Comparison of ENCODE assay signal across 16 mouse cellular contexts in genomic region chr11:110244730-110245129, GRCm38 (mm10). TPM values are rescaled to one million over a fixed set of nuclear protein-coding genes. Genes with fewer than 3 reads are reported as not detected.
A peak's percentile ranks its signal among the peaks of the same experiment; 100 is the strongest.
DNase-seq lines count a peak whose midpoint lies in the region; ATAC-seq and TF ChIP-seq lines count a peak whose summit lies in the region.
"Had no signal": no experiment of that assay in that cellular context is flagged by ENCODE, and none has a peak within 500 bp of the region (broad histone marks: within the 10 kb centered on the region; RNA-seq: fewer than 3 reads in every experiment).

No protein-coding gene starts in this region.

- no peak overlapping the region for H3K4me3 ChIP-seq in lung, adult 2 months (replicated peaks; ENCODE audit: extremely low read depth, low read depth, low read length)
- H3K4me3 ChIP-seq: embryonic facial prominence, embryonic 15.5 days; forebrain, embryonic 13.5 days; limb, embryonic 10.5 days; midbrain, embryonic 13.5 days; neural tube, embryonic 12.5 days had no signal

- H3K4me1 ChIP-seq in lung, adult 2 months (ENCODE audit: control insufficient read depth, insufficient read depth, low read length) = no peaks in the 10 kb centered on the region
- H3K4me1 ChIP-seq: embryonic facial prominence, embryonic 15.5 days; forebrain, embryonic 13.5 days; limb, embryonic 10.5 days; midbrain, embryonic 13.5 days; neural tube, embryonic 12.5 days had no signal

- no peak for TF ChIP-seq CTCF in lung, adult 2 months (IDR thresholded peaks at IDR 0.05; ENCODE audit: insufficient read depth, low read length)

- intact Hi-C loops in heart, postnatal 36 days (cut with DNase I) = no loop called here
- intact Hi-C loops in heart, postnatal 25 days (cut with DNase I) = loop anchor here (10.0 kb wide), 1 partner anchor 70 kb away; no protein-coding TSS in a partner anchor

- no peak for ATAC-seq in cerebellum, adult (ENCODE audit: insufficient number of reproducible peaks, low FRiP score, low TSS enrichment)
- ATAC-seq: forebrain, embryonic 13.5 days; midbrain, embryonic 13.5 days had no signal

- no peak for TF ChIP-seq POLR2A in lung, adult 2 months (IDR thresholded peaks at IDR 0.05; ENCODE audit: borderline replicate concordance, extremely low read depth, low read depth, low read length)

- DNase-seq in heart, postnatal 36 days = peak; percentile 20 to 32
- DNase-seq in heart, postnatal 25 days (ENCODE audit: low spot score) = no peak
- peak; percentile 9 for DNase-seq in lung, postnatal 25 days (ENCODE audit: low spot score)
- DNase-seq in lung, adult 2 months = no peak
- DNase-seq in adrenal gland, adult 8-10 months = peak; percentile 85
- DNase-seq in kidney, postnatal 36 days = peak; percentile 66 to 74
- DNase-seq in retina, postnatal 1 day = no peak
- DNase-seq: cerebellum, adult 11 months; gastrocnemius, postnatal 10 days; thymus, postnatal 4 days had no signal

- WGBS in lung, adult 2 months = 71% methylated on average over 10 of the region's 10 CpGs

RNA-seq across cellular contexts. Expression of gene Abca6, which starts 6.8 kb away (rescaled TPM):
- total RNA-seq in heart, postnatal 36 days (2021) = 1 to 10 TPM; 8.0 to 8.4 TPM
- total RNA-seq in heart, postnatal 25 days (2021) = 1 to 10 TPM; 5.9 to 8.3 TPM
- 0.52 and 1.1 TPM in 2 replicates for polyA plus RNA-seq in lung, adult 2 months (2012; rRNA removed)
- total RNA-seq in adrenal gland, adult 8-10 months (2022) = 1 to 10 TPM; 2.9 to 6.2 (median 4.0) TPM

Comparison
In these comparisons a context has a peak if more than half of its experiments do, and no peak if none do; other contexts are left out.
1. DNase-seq: peak in heart, postnatal 36 days (2 of 2), lung, postnatal 25 days (single experiment), adrenal gland, adult 8-10 months (single experiment) and kidney, postnatal 36 days (2 of 2); none in heart, postnatal 25 days (single experiment), lung, adult 2 months (single experiment) and retina, postnatal 1 day (single experiment).